Mouse (Mus musculus) layer of hippocampus, adult 9-11 months (tissue): Measurements from ENCODE around the gene Itsn1.
A peak's percentile ranks its signal among the peaks of the same experiment; 100 is the strongest.

Source experiments
- DNase-seq: peaks from one replicate; pipeline ENCODE4 v3.0.0; 2022

The Itsn1 gene

GRCm38 (mm10) chr16:91850175-91850574 is 121.1 kb downstream of the Itsn1 start:
- no peak for DNase-seq

DNA sequence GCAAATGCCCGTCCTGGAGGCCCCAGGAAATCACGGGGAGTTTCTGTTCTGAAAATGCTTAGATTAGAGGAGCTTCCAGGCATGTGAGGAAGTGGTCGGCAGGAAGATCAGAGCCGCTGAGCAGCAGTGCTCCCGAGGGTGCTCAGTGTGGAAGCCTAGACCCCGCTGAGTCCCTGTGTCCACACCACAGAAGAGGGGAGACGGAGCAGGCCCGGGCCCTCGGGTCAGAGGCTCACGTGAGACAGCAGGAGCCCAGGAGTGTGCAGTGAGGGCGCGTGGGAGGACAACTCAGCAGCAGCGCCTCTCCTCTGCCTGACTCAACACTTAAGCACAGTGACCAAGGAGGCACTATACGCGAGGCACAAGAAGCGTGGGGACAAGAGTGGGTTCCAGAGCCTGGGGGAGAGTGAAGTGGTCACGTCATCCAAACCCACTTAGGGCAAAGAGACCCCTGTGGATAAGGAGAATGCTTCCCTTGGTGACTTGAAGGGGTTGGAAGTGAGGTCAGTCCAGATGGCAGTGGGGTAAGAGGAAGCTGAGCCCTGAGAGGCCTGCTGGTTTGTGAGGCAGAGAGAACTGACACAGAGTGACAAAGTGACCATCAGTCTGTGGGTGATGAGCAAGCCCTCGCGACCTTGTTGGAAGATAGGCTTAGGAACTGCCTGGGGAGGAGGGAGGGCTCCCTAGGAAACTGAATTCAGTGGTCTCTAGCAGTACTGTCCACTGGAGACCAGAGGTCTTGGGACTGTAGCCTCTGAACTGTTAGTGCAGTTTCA is 122.6 kb downstream of the Itsn1 start:
- no peak for DNase-seq

GRCm38 (mm10) chr16:91852753-91853152 is 123.7 kb downstream of the Itsn1 start:
- no peak for DNase-seq

GRCm38 (mm10) chr16:91853223-91853622 is 124.1 kb downstream of the Itsn1 start:
- no peak for DNase-seq

GRCm38 (mm10) chr16:91858695-91859094 is 129.6 kb downstream of the Itsn1 start:
- DNase-seq, result no peak

- DNase-seq, result no peak
Observed at GRCm38 (mm10) chr16:91859203-91859602, 130.1 kb downstream of the Itsn1 start.

DNA sequence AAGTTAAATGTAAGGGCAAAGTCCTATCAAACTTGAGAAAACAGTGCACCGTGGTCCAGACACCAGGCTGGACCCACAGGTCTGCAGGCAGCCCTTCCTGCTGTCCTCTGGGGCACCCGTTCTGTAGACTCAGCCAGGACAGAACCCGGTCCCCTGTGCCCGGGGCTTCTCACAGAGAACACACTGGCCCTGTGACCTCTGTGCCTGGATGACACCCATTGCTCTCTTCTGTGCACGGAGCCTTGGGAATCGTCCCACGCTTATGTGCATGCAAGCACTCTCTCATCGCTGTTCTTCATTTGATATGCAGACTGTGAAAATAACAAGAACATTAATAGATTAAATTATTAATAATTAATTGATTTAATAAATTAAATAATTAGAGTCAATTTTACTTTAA is 130.9 kb downstream of the Itsn1 start:
- DNase-seq, result no peak

- no peak for DNase-seq
Observed at GRCm38 (mm10) chr16:91860471-91861125, 131.5 kb downstream of the Itsn1 start.

GRCm38 (mm10) chr16:91861784-91862371 is 132.8 kb downstream of the Itsn1 start:
- peak; percentile 68 for DNase-seq

GRCm38 (mm10) chr16:91862836-91863235 is 133.8 kb downstream of the Itsn1 start:
- no peak for DNase-seq

DNA sequence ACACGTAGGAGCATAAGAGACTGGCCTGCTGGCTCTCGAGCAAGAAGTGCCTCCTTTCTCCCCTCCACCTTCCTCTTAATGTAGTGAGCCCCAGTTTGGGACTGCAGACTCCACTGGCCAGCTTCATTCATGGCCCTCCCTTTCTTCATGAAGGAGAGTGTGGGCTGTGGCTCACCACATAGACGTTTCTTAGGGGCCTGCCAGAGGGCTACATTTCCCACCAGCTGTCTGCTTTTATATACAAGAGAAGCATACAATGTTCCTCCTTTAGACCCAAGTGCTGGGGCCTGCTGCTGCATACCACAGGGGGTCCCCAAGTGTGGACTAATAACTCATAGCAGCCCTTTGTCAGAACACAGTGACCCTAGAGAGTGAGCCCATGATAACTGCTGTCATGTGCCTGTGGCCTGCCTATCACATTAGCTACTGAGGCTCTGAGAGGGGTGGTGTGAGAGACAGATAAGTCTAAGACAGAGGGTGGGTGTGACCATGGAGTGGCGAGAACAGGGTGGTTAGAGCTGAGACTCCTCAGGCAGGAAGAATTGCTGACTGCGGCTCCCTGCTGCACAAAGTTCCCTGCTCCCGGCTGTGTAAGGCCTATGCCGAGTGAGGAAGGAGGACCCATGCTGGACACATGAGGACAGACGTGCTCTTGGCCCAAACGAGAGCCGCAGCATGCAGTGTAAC is 135.7 kb downstream of the Itsn1 start:
- no peak for DNase-seq

- no peak for DNase-seq
Observed at GRCm38 (mm10) chr16:91865570-91866257, 136.6 kb downstream of the Itsn1 start.

DNA sequence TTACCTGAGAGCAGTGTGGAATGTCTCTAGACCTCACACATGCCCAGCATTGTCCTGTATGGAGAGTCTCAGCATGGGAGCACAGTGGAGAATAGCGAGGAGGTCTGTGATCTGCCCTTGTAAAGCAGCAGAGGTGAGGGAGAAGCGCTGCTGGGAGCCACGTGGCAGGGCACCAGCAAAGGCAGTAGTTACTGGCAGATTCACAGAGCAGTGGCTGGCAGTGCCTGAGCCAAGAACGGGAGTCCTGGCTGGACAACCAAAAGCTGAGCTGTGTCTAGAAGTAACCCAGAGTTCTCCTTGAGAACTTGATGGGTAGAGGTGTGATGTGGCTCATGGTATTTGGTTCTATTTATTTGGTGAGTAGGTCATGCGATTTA is 137.2 kb downstream of the Itsn1 start:
- DNase-seq, result no peak

- DNase-seq, result no peak
Observed at GRCm38 (mm10) chr16:91867672-91868071, 138.6 kb downstream of the Itsn1 start.

DNA sequence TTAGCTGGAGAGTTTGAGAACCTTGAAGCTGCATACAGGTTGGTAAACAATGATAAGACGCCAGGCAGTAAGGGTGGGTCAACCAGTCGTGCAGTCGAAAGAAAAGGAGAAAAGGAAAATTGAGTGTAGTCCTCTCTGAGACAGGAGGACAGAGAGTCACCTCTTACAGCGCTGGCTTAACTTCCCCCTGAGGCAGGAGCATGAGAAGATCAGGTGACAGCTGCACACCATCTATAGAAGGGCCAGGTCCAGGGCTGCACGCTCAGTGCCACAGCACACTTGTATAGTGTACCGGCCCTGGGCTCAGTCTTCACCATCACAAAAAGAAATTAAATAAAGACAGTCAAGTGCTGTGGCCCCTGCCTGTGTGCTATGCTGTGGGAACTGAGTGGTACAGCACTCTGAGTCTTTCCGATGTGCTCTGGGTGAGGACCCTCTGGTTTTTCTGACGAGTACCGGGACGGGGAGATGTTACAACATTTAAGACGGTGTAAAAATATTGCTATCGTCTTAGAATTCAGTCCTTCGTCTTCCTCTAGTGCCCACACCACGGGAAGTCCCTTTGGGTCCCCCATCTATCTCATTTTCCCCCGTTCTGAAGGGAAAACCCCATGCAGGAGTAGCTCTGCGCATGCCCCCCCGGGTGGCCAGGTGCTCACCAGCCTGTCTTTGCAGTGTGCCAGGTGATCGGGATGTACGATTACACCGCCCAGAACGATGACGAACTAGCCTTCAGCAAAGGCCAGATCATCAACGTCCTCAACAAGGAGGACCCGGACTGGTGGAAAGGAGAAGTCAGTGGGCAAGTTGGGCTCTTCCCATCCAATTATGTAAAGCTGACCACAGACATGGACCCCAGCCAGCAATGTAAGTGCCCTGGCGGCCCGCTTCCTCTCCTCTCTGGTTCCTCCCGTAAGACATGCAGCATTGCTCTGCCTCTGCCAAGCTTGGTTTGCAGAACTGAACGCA is 140.1 kb downstream of the Itsn1 start:
- DNase-seq, result peak; percentile 72

DNA sequence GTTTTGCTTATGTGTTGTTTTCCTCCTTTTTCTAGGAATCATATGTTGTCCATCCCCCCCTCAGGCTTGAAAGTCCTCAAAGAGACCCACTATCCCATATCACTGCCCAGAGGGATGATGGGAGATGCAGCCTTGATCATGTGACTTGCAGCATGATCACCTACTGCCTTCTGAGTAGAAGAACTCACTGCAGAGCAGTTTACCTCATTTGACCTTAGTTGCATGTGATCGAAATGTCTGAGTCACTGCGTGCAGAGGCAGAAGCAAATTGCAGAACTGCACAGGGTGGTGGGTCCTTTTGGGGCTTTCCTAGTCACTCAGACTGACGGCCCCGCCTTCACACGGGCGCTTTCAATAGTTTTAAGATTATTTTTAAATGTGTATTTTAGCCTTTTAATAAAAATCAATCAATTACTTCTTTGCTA is 141.1 kb downstream of the Itsn1 start:
- no peak for DNase-seq

- DNase-seq, result no peak
Observed at GRCm38 (mm10) chr16:91871188-91871587, 142.1 kb downstream of the Itsn1 start.

DNA sequence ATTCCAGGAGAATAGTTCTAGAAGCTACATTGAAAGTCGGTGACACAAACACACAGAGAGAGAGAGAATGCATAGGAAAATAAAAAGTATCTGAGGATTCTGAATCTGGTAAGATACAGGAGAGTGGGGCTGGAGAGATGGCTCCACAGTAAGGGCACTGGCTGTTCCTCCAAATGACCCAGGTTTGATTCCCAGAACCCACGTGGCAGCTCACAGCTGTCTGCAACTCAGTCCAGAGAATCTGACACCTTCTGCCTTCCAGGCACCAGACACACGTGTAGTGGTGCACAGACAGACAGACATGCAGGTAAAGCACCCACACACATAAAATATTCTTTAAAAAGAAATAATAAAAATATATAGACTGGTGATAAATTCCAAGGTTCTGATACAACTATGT is 144.6 kb downstream of the Itsn1 start:
- no peak for DNase-seq

DNA sequence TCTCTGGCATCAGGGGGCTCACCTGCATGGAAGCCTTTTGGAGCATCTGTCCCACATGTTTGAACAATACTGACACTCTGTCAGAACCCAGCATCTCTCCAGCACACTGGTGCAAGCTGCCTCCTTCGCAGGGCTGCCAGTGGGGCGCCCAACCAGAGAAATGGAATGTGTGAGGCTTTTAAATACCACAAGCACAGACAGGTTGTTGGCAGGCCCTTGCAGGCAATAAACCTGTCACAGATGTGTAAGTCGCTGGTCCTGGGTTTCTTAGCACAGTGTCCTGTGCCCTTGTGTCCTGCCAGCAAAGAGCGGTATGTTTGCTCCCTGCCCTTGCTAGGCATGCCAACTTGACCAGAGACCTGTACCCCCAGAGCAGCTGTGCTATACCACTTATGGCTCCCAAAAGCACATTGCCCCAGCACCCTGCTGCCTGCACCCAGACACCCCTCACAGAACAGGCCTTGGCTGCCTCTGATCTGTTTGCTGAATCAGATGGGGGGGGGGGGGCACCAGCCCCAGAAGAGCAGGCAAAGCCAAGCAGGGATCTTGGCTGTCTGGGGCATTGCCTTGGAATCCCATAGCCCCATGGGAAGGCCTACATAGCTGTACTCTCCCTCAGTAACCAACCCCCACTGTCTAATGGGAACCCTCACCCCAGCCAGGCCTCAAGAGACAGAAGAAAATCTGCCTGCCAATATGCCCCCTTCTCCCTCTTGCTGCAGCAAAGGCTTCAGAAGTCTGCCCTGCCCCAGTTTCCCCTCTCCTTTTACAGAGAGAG is 146.7 kb downstream of the Itsn1 start:
- DNase-seq, result no peak

- no peak for DNase-seq
Observed at GRCm38 (mm10) chr16:91876457-91876856, 147.4 kb downstream of the Itsn1 start.

DNA sequence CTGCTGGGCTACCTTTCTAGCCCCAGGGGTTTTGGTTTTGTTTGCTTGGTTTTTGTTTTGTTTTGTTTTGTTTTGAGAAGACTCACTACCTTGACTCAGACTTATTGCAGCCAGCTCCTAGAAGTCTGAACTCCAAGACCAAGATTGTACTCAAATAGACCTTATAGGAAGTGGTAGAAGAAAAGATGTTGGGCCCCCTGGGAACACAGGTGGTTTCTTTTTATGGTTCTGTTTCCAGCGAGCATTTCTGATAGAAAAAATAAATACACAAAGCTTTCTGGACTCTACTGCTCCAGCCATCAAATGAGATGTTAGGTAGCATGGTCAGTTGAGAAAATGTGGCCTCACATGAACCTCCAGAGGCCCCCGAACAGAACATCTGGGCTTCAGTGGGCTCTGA is 150.0 kb downstream of the Itsn1 start:
- no peak for DNase-seq
